Mouse (Mus musculus): ENCODE measurements around the gene Slc50a1. TPM values are rescaled to one million over a fixed set of nuclear protein-coding genes. Genes with fewer than 3 reads are reported as not detected.

Gene Slc50a1
- total RNA-seq, 2 experiments from 2014 or later: 32.1 to 37.4 TPM

- intact Hi-C loops (cut with DNase I): loop anchor here (5.0 kb wide), 1 partner anchor 42 kb away; the partner anchor contains the start of gene Dpm3
These were observed 28.5 kb upstream of the Slc50a1 start for GRCm38 (mm10) chr3:89298908-89299307.

GRCm38 (mm10) chr3:89296761-89297396, 26.5 kb upstream of the Slc50a1 start:
- peak in 1 of 2 experiments; percentile 27 for DNase-seq (ENCODE audit: low spot score in 2 of 2)
- intact Hi-C loops (cut with DNase I): loop anchor here (5.0 kb wide), 1 partner anchor 40 kb away; the partner anchor contains the start of gene Dpm3

More at GRCm38 (mm10) chr3:89298908-89299307, 28.5 kb upstream of the Slc50a1 start:
- DNase-seq (ENCODE audit: low spot score in 2 of 2): no peak

DNA sequence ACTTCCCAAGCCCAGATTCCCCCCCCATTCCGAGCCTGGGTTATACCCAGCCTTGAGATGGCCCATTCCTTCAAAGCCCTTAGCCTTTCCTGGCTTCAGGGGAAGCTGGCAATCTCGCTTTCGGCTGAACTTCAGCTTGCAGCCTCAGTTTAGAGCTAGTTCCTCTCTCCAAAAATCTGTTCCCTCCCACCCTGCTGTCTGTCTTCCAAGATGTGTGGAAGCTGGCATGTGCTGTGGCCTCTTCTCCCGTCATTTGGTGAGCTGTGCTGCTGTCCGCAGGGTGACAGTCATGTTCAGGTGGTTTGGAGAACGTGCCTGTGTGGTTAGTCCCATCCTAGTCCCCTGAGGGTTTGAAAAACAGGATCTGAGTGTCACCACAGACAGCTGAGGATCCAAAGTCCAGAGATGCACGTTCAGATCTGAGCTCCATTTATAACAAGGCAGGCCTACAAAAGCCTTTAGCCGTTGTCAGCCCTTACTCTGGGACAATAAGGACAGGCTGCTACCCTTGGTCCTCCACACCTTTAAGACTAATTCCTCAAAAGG, 25.4 kb upstream of the Slc50a1 start:
- intact Hi-C loops (cut with DNase I): loop anchor here (5.0 kb wide), 1 partner anchor 38 kb away; the partner anchor contains the start of gene Dpm3
- peak in 1 of 2 experiments; percentile 31 for DNase-seq (ENCODE audit: low spot score in 2 of 2)

DNA sequence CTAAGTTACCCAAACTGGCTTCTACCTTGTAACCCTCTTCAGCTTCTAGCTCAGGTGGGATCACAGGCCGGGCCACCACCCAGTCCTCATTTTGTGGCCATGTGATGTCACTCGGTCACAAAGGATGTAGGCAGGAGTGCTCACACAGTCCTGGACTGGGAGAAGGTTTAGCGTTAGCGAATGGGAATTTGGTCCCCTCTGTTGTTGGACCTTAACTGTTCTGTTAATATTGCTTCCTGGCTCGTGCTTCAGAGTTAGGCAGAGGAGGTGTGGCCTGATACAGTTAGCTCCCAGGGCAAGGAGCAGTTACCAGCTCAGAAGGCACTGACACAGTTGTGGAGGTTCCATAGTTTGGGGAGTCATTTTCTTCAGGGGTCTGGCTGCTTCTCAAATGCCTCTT, 23.8 kb upstream of the Slc50a1 start:
- no peak for DNase-seq (ENCODE audit: low spot score in 2 of 2)
- intact Hi-C loops (cut with DNase I): no loop called here

GRCm38 (mm10) chr3:89293247-89293918, 23.0 kb upstream of the Slc50a1 start:
- DNase-seq (ENCODE audit: low spot score in 2 of 2): no peak
- intact Hi-C loops (cut with DNase I): no loop called here

GRCm38 (mm10) chr3:89292303-89292702, 21.9 kb upstream of the Slc50a1 start:
- DNase-seq (ENCODE audit: low spot score in 2 of 2): no peak
- intact Hi-C loops (cut with DNase I): no loop called here

- intact Hi-C loops (cut with DNase I): no loop called here
- DNase-seq (ENCODE audit: low spot score in 2 of 2): no peak
These were observed 21.5 kb upstream of the Slc50a1 start for GRCm38 (mm10) chr3:89291874-89292273.

DNA sequence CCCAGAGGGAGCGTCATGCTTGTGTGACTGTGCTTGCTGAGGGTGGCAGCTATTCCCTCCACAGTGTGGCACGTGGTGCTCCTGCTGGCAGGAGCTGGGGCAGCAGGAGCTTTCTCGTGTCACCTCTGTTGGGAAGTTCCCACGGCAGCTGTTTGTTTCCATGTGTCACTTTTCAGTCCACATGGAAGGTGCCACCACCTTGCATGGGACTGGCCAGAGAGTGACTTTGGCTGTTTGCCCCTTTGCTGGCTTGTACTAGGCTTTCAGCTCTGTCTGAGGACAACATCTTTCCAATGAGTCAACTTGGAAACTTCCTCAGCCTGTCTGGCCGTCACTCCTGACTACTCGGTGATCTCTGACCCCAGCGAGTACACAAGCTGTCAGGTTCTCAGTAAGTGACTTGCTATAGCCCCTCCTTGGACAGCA, 18.1 kb upstream of the Slc50a1 start:
- DNase-seq (ENCODE audit: low spot score in 2 of 2): no peak
- intact Hi-C loops (cut with DNase I): no loop called here

DNA sequence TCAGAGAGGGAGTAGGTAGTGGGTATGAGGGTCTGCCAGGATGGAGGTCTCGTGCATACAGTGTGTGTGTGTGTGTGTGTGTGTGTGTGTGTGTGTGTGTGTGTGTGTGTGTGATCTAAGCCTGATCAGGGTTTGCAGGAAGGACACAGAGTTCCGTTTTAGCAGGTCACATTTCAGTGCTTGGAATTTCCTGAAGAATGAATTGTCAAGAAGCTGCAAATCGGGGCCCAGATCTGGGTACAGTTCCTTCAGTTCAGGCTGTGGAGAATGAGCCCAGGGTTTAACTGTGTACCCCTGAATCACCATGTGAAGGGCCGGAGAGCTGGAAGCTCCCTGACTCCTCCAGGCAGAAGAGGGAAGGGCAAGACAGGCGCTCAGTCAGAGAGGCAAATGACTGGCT, 16.9 kb upstream of the Slc50a1 start:
- no peak for DNase-seq (ENCODE audit: low spot score in 2 of 2)
- intact Hi-C loops (cut with DNase I): no loop called here

- intact Hi-C loops (cut with DNase I): no loop called here
- no peak for DNase-seq (ENCODE audit: low spot score in 2 of 2)
These were observed 15.2 kb upstream of the Slc50a1 start for GRCm38 (mm10) chr3:89285526-89285925.

GRCm38 (mm10) chr3:89284261-89284660, 13.9 kb upstream of the Slc50a1 start:
- intact Hi-C loops (cut with DNase I): no loop called here
- no peak for DNase-seq (ENCODE audit: low spot score in 2 of 2)

DNA sequence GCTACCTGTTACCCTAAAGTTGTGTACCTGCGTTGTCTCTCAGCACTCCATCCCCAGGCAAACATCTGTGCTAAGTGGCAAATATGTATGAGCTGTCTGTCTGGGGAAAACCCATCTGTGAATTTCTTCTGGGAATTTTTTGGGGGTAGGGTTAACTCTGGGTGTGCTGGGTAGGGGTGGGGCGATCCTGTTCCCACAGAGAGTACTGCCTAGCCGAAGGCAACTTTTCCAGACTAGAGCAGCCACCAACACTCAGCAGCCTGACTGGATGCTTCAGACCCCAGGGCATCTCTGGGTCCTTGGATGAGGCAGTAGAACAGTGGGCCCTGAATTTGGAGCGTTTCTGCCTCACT, 11.9 kb upstream of the Slc50a1 start:
- no peak for DNase-seq (ENCODE audit: low spot score in 2 of 2)
- intact Hi-C loops (cut with DNase I): loop anchor here (1.0 kb wide), 1 partner anchor 32 kb away; no protein-coding TSS in a partner anchor

GRCm38 (mm10) chr3:89281579-89282290, 11.4 kb upstream of the Slc50a1 start:
- intact Hi-C loops (cut with DNase I): loop anchor here (1.0 kb wide), 1 partner anchor 31 kb away; no protein-coding TSS in a partner anchor

DNA sequence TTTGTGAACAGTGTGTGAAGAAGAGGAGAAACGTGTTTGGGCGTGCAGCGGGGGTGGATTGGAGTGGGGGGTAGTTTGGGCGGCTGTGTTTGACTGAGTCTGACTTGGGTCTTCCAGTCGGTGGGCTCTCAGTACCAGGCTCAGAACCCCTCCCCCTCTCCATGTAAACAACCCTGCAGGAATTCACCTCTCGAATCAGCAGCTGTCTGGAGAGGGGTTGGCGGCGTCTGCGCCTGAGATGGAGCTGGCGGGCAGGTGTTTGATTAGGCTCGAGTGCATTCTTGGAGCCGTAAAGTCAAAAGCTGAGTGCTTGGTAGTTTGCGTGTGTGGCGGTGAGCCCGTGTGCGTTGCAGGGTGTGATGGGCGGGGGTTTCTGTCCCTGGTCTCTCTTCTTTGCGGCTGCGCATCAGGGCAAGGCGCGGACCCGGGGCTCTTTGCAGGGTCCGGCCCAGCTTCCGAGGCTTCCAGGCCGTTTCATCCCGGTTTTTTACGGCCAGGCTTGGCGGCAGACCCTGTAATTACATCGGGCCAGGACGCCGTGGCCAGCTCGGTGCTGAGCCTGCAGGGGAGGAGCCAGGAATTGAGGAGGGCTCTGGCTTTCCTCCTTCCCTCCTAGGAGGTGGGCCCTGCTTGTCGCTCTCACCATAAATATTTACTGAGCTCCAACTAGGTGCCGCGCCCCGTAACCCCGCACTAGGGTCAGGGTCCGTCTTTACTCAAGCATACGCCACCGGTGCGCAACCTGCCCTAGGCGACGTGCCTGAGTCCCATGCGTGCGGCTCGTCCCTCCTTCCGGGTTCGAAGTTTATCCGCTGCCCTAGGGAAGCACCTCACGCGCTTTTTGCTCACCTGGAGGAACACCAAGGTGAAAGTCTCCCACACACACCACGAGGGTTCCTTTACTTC, 10.5 kb upstream of the Slc50a1 start, which contains the start of gene Efna1:
TSS of gene Efna1 (minus strand) at position 537 of the 906 bp plus-strand sequence.
- intact Hi-C loops (cut with DNase I): no loop called here
- peak in 1 of 2 experiments; percentile 31 for DNase-seq (ENCODE audit: low spot score in 2 of 2)

More at GRCm38 (mm10) chr3:89281579-89282290, 11.4 kb upstream of the Slc50a1 start:
- peak; percentile 83 to 88 for DNase-seq (ENCODE audit: low spot score in 2 of 2)

GRCm38 (mm10) chr3:89280050-89280605, 9.8 kb upstream of the Slc50a1 start:
- intact Hi-C loops (cut with DNase I): no loop called here
- DNase-seq (ENCODE audit: low spot score in 2 of 2): peak in 1 of 2 experiments; percentile 42

GRCm38 (mm10) chr3:89279153-89279890, 9.0 kb upstream of the Slc50a1 start:
- peak; percentile 68 to 82 for DNase-seq (ENCODE audit: low spot score in 2 of 2)
- intact Hi-C loops (cut with DNase I): no loop called here

GRCm38 (mm10) chr3:89278643-89279042, 8.3 kb upstream of the Slc50a1 start:
- intact Hi-C loops (cut with DNase I): no loop called here
- no peak for DNase-seq (ENCODE audit: low spot score in 2 of 2)

- intact Hi-C loops (cut with DNase I): no loop called here
- DNase-seq (ENCODE audit: low spot score in 2 of 2): no peak
These were observed 7.7 kb upstream of the Slc50a1 start for GRCm38 (mm10) chr3:89278107-89278506.
